Mouse (Mus musculus): Measurements from ENCODE around the gene Hcn4. TPM values are rescaled to one million over a fixed set of nuclear protein-coding genes. Genes with fewer than 3 reads are reported as not detected.

The Hcn4 gene
- 3.8 and 4.3 TPM in 2 replicates for polyA plus RNA-seq (2015; fragmentation: Nextera tagmentation; extraction: Ambion mirVana)

DNA sequence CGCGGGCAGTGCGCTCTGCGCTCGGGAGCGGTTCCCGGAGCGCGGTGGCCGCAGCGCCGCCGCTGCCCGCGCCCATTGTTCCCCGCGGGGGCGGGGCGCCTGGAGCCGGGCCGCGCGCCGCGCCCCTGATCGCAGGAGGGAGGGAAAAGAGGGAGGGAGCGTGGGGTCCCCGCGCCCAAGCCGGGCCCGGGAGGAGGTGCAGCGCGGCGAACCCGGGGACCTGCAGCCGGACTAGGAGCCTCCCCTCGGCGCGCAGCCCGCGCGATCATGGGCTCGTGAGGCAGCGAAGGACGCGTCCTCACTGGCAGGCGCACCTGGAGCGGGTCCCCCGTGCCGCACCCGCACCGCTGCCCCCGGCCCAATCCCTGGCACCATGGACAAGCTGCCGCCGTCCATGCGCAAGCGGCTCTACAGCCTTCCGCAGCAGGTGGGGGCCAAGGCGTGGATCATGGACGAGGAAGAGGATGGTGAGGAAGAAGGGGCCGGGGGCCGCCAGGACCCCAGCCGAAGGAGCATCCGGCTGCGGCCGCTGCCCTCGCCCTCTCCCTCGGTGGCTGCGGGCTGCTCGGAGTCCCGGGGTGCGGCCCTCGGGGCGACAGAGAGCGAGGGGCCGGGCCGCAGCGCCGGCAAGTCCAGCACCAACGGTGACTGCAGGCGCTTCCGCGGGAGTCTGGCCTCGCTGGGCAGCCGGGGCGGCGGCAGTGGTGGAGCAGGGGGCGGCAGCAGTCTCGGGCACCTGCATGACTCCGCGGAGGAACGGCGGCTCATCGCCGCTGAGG lies at the start of gene Hcn4:
TSS of gene Hcn4 (plus strand) at position 274 of the 779 bp plus-strand sequence.
- no peaks in the 10 kb centered on the region for H3K36me3 ChIP-seq
- H3K4me2 ChIP-seq = peak within 1 kb of the TSS; percentile 76
- peak within 1 kb of the TSS; percentile 85 for H3K4me3 ChIP-seq
- H3K27me3 ChIP-seq = peaks cover 6% of the 10 kb centered on the region; the same call in 1 of the 2 replicates
- peaks cover 54% of the 10 kb centered on the region for H3K4me1 ChIP-seq (replicated peaks)
- H3K27ac ChIP-seq (replicated peaks) = peak within 1 kb of the TSS; percentile 92
- WGBS = under 1% methylated on average over 65 of the region's 95 CpGs
- H3K9ac ChIP-seq = peak within 1 kb of the TSS; percentile 84
- ATAC-seq (ENCODE audit: low FRiP score, low read depth) = peak; percentile 28
- no peaks in the 10 kb centered on the region for H3K9me3 ChIP-seq

DNA sequence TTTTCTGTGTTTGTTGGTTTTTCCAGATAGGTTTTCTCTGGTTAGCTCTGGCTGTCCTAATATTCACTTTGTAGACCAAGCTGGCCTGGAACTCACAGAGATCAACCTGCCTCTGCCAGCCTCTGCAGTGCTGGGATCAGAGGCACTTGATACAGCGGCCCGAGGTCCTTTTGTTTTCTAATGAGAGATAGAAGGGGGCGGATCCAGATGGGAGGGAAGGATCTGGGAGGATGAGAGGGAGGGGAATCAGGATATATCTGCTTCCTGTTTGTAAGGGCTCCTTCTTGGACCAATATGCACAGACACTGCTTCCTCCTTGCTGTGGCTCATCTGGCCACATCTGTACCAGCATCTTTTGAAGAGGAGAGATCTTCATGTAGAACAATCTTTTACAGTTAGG lies 48.5 kb upstream of the Hcn4 start:
- H3K27me3 ChIP-seq = no peaks in the 10 kb centered on the region
- H3K9me3 ChIP-seq = no peaks in the 10 kb centered on the region
- H3K9ac ChIP-seq = no peak overlapping the region
- 54% methylated on average over 3 of the region's 3 CpGs for WGBS
- H3K4me2 ChIP-seq = no peak overlapping the region
- peaks cover 4% of the 10 kb centered on the region; the same call in 1 of the 2 replicates for H3K4me1 ChIP-seq (replicated peaks)
- H3K4me3 ChIP-seq = no peak overlapping the region
- ATAC-seq (ENCODE audit: low FRiP score, low read depth) = no peak
- no peak overlapping the region for H3K27ac ChIP-seq (replicated peaks)
- no peaks in the 10 kb centered on the region for H3K36me3 ChIP-seq

DNA sequence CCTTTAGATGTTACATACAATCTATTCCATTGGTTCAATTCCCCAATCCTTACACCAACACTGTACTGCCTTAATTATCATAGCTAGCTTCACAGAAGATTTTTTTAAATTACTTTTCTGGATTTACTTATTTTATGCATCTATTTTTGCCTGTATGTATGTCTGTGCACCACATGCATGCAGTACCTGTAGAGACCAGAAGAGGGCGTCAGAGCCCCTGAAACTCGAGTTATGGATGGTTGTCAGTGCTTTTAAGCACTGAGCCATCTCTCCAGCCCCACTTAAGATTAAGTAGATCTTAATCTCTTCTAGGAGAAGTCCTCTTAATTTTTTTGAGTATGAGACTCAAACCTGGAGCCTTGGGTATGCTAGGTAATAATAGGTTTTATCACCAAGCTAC lies 47.8 kb upstream of the Hcn4 start:
- no peak for ATAC-seq (ENCODE audit: low FRiP score, low read depth)
- Histone ChIP-seq H3K36me3 (no peaks in the 10 kb centered on the region), H3K4me2 (no peak overlapping the region), H3K27me3 (no peaks in the 10 kb centered on the region), H3K4me1 (replicated peaks) (no peaks in the 10 kb centered on the region), H3K27ac (replicated peaks) (no peak overlapping the region), H3K9ac (no peak overlapping the region), H3K9me3 (no peaks in the 10 kb centered on the region), H3K4me3 (no peak overlapping the region)
- WGBS = 21% methylated on average over 2 of the region's 2 CpGs

DNA sequence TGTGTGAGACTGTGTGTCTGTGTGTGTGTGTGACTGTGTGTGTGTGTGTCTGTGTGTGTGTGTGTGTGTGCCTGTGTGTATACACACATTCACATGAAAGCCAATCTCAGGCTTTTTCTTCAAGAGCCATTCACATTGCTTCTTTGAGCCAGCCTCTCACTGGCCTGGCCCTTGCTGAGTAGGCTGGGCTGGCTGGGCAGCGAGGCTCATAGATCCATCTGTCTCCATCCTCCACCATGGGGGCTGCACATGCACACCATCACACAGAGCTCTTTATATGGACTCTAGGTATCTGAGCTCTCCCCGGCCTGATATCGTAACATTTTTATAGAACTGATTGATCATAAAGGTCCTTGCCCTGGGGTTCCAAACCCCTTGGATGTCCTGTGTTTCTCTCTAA lies 33.7 kb upstream of the Hcn4 start:
- Histone ChIP-seq H3K9ac (no peak overlapping the region), H3K9me3 (no peaks in the 10 kb centered on the region), H3K4me2 (no peak overlapping the region), H3K4me1 (replicated peaks) (no peaks in the 10 kb centered on the region), H3K27ac (replicated peaks) (no peak overlapping the region), H3K4me3 (no peak overlapping the region), H3K36me3 (no peaks in the 10 kb centered on the region), H3K27me3 (no peaks in the 10 kb centered on the region)
- ATAC-seq (ENCODE audit: low FRiP score, low read depth) = no peak
- 80% methylated on average over 3 of the region's 3 CpGs for whole genome bisulfite sequencing

DNA sequence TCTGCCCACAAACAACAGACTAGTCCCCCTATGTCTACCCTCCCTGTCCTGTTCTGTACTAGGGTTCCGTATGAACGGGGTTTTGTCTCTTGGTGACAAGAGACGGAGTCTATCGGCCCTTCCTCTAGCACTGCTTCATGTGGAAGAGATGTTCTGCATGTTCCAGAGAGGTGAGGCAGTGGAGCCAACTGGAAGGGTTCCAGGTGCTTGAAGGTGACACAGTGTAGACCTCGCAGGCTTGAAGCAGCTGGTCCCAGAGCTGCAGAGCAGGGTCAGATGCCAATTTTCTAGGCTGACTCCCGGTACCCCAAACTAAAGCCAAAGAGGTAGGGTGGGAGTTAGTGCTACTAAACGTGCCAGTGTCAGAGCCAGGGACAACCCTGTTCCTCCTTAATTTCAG lies 25.1 kb upstream of the Hcn4 start:
- no peak overlapping the region for H3K4me2 ChIP-seq
- no peak overlapping the region for H3K9ac ChIP-seq
- no peaks in the 10 kb centered on the region for H3K4me1 ChIP-seq (replicated peaks)
- H3K4me3 ChIP-seq = no peak overlapping the region
- H3K36me3 ChIP-seq = no peaks in the 10 kb centered on the region
- no peak for ATAC-seq (ENCODE audit: low FRiP score, low read depth)
- 81% methylated on average over 7 of the region's 7 CpGs for WGBS
- H3K27me3 ChIP-seq = no peaks in the 10 kb centered on the region
- H3K27ac ChIP-seq (replicated peaks) = no peak overlapping the region
- H3K9me3 ChIP-seq = no peaks in the 10 kb centered on the region

DNA sequence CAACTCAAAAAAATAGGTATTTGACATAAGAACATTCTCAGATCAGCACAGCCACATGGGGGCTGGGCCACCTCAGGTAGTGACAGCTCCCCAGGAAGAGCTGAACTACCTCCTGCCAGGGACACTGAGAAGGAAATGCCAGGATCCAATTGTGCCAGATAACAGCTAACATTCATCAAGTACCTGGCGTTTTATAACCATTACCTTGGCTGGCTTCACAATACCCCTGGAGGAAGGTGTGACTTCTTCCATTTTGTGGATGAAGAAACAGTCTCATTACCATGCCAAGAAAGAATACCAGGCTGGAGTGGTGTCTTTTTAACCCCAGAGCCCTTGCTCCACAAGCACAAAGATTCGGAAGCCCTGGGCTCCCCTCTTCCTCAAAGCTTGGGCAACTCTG lies 21.8 kb upstream of the Hcn4 start:
- 75% methylated on average over 2 of the region's 2 CpGs for WGBS
- H3K9me3 ChIP-seq = no peaks in the 10 kb centered on the region
- no peak overlapping the region for H3K27ac ChIP-seq (replicated peaks)
- ATAC-seq (ENCODE audit: low FRiP score, low read depth) = no peak
- H3K4me1 ChIP-seq (replicated peaks) = peaks cover 8% of the 10 kb centered on the region; the same call in 1 of the 2 replicates
- no peak overlapping the region for H3K4me2 ChIP-seq
- no peaks in the 10 kb centered on the region for H3K27me3 ChIP-seq
- H3K4me3 ChIP-seq = no peak overlapping the region
- H3K36me3 ChIP-seq = no peaks in the 10 kb centered on the region
- H3K9ac ChIP-seq = no peak overlapping the region

DNA sequence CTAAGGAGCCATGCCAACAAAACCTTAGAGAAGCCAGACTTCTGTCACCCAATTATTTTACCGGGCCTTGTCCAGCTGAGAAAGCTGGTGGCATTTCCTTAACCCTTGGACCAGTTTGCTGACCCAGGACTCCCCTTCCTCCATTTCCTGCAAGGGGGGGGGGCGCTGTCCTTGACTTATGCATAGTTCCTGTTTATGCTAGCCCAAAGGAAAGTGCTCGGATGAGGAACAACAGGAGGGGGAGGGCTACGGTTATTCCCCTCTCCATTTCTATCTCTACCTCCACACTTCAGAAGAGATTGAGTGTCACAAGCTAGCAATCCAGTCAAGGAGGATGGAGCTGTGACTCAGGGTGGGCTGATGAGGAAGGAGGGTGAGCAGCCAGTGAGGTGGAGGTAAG lies 20.9 kb upstream of the Hcn4 start:
- ATAC-seq (ENCODE audit: low FRiP score, low read depth) = no peak
- H3K9ac ChIP-seq = no peak overlapping the region
- no peaks in the 10 kb centered on the region for H3K27me3 ChIP-seq
- no peaks in the 10 kb centered on the region for H3K36me3 ChIP-seq
- H3K4me1 ChIP-seq (replicated peaks) = peaks cover 8% of the 10 kb centered on the region; the same call in 1 of the 2 replicates
- H3K4me3 ChIP-seq = no peak overlapping the region
- H3K4me2 ChIP-seq = no peak overlapping the region
- H3K9me3 ChIP-seq = no peaks in the 10 kb centered on the region
- WGBS = 71% methylated on average over 4 of the region's 4 CpGs
- H3K27ac ChIP-seq (replicated peaks) = no peak overlapping the region

DNA sequence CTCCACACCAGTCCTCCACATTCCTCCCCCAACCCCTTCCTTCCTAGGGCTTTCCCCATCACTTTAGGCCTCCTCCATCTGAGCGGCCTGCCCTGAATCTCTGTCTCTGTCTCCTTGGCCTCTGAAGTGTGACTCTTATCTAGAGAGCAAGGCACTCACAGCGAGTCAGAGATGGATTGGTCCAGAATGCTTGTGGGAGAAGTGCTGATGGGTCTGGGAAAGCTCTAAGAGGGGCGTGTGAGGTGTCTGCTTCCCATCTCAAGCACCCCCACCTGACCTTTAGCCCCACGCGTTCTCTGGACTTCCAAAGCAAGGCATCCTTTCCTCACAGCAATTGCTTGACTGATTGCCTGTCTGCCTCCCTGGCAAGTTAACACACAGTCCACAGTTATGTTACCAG lies 20.4 kb upstream of the Hcn4 start:
- Histone ChIP-seq H3K4me1 (replicated peaks) (peaks cover 8% of the 10 kb centered on the region; the same call in 1 of the 2 replicates), H3K27me3 (no peaks in the 10 kb centered on the region), H3K9me3 (no peaks in the 10 kb centered on the region), H3K36me3 (no peaks in the 10 kb centered on the region), H3K27ac (replicated peaks) (no peak overlapping the region), H3K9ac (no peak overlapping the region), H3K4me3 (no peak overlapping the region), H3K4me2 (no peak overlapping the region)
- no peak for ATAC-seq (ENCODE audit: low FRiP score, low read depth)
- WGBS = 74% methylated on average over 5 of the region's 5 CpGs

DNA sequence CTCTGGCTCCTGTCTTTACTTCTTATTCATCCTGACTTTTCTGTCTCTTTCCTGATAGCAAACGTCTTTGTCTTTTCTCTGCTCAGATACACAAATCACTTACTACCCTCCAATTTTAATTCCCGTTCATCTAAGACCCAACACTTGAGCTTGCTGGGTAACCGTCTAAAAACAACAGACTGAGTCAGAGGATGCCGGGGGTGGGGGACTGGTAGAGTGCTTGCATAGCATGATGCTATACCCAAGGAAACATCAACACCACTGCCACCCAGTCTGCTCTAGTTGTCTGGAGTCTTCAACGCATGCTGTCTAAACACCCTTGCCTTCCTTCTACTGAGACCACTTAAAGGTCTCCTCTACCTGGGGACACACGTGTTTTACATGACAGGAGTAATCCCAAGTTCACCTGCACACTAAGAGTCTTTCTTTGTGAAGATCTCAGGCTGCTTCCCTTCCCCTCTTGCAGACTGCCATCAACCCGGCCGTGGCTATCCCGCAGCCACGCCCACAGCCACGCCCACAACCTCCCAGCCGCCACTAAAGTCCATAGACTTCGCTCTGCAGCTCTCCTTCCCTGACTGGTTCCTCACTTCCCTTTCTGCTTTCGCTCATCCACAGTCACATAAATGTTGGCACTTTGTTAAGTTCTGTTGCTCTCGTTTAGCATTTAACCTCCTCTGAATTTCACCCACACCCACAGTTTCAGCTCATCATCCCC lies 17.5 kb upstream of the Hcn4 start:
- Histone ChIP-seq H3K4me2 (peak overlapping the region; percentile 47), H3K36me3 (no peaks in the 10 kb centered on the region), H3K27ac (replicated peaks) (no peak overlapping the region), H3K4me3 (peak overlapping the region; percentile 15), H3K27me3 (no peaks in the 10 kb centered on the region), H3K9ac (no peak overlapping the region), H3K4me1 (replicated peaks) (peaks cover 8% of the 10 kb centered on the region; the same call in 1 of the 2 replicates), H3K9me3 (no peaks in the 10 kb centered on the region)
- ATAC-seq (ENCODE audit: low FRiP score, low read depth) = peak; percentile 59; the same call in 1 of the 2 replicates
- 13% methylated on average over 15 of the region's 15 CpGs for WGBS

DNA sequence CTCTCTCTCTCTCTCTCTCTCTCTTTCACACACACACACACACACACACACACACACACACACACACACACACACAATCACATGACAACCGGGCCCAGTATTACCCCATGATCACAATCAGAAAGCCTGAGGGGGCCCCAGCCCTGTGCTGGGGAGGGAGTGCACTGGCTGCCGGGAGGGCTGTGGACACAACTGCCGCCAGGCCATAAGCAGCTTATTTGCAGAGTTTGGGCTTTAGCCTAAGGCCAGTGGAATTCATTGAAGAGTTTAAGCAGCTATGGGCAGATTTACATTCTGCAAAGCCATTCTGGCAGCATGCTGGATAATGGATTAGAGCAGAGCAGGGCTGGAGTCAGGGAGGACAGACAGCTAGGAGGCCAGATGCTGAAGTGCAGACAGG lies 12.0 kb upstream of the Hcn4 start:
- WGBS = 47% methylated on average over 3 of the region's 3 CpGs
- peaks cover under 1% of the 10 kb centered on the region; the same call in 1 of the 2 replicates for H3K4me1 ChIP-seq (replicated peaks)
- no peak for ATAC-seq (ENCODE audit: low FRiP score, low read depth)

DNA sequence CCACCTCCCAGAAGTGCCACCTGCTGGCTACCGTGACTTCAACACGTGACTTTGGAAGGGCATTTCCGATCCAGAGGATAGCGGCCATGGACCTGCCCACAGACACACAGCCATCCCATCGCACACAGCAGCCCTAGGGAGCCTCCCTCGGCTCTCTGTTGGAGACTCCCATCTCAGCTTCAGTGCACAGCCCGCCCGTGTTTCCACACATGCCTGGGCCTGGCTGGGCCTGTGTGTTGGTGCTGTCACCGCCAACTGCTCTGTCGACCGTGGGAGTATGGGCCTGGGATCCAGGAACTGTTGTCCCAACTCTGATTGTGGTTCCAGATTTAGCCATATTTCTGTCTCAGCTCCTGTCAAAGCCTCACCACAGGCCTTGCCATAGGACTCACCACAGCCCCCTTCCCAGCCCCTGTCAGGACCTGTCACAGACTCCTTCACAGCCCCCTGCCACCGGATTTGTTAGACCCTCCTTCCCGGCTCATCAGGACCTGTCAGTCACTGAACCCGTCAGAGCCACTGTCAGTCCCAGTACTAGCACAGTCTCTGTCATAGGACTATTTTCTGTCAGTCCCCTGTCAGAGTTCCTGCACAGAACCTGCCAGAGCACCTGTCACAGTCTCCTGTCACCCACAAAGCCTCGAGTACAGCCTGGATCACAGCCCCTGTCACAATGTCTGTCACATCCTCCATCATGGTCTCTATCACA lies 7.5 kb upstream of the Hcn4 start:
- 59% methylated on average over 15 of the region's 15 CpGs for WGBS
- ATAC-seq (ENCODE audit: low FRiP score, low read depth) = no peak
- peaks cover 6% of the 10 kb centered on the region; the same call in 1 of the 2 replicates for H3K27me3 ChIP-seq
- H3K4me3 ChIP-seq = no peak overlapping the region
- no peak overlapping the region for H3K4me2 ChIP-seq
- no peaks in the 10 kb centered on the region for H3K36me3 ChIP-seq
- no peaks in the 10 kb centered on the region for H3K9me3 ChIP-seq
- no peak overlapping the region for H3K9ac ChIP-seq
- H3K27ac ChIP-seq (replicated peaks) = no peak overlapping the region
- no peaks in the 10 kb centered on the region; the same call in 1 of the 2 replicates for H3K4me1 ChIP-seq (replicated peaks)

More for the DNA sequence above, 12.0 kb upstream of the Hcn4 start:
- Histone ChIP-seq H3K36me3 (no peaks in the 10 kb centered on the region), H3K4me3 (no peak overlapping the region), H3K27me3 (no peaks in the 10 kb centered on the region), H3K9me3 (no peaks in the 10 kb centered on the region), H3K9ac (no peak overlapping the region), H3K27ac (replicated peaks) (no peak overlapping the region), H3K4me2 (no peak overlapping the region)

DNA sequence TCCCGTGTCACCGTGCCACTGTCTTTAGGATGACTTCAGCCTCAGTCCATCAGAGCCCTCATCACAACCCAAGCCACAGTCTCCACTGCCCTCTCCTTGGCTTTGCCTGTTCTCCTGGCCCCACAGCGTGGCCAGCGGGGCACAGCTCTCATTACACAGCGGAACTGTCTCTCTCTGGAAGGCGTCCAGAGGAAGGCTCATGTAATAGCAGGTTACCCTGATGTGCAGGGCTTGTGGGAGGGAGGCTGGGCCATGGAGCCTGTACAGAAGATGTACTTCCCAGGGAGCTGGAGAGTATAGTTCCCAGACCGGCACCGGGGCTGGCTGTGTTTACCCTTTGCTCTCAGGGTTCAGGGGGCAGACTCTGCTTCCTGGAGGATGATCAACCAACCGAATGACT lies 6.8 kb upstream of the Hcn4 start:
- Histone ChIP-seq H3K27me3 (peaks cover 6% of the 10 kb centered on the region; the same call in 1 of the 2 replicates), H3K4me2 (no peak overlapping the region), H3K9ac (no peak overlapping the region), H3K36me3 (no peaks in the 10 kb centered on the region), H3K9me3 (no peaks in the 10 kb centered on the region), H3K4me3 (no peak overlapping the region), H3K27ac (replicated peaks) (no peak overlapping the region), H3K4me1 (replicated peaks) (peaks cover 3% of the 10 kb centered on the region)
- 64% methylated on average over 9 of the region's 9 CpGs for WGBS
- ATAC-seq (ENCODE audit: low FRiP score, low read depth) = no peak
